Mouse (Mus musculus) ES-E14 (cell line): ENCODE results near the gene Abhd12. TPM values are rescaled to one million over a fixed set of nuclear protein-coding genes. Genes with fewer than 3 reads are reported as not detected.

Experiments used
- DNase-seq: peaks from one replicate; pipeline ENCODE4 v3.0.0-alpha.2; 2013; ENCODE audit warnings: low read depth, low spot score
- H3K27ac ChIP-seq: 2 replicates; pipeline ENCODE4 v1.5.1; 2012; ENCODE audit warnings: low read depth, mild to moderate bottlenecking, low read length, moderate library complexity, mixed read lengths; ENCODE audit not compliant: poor library complexity, insufficient read depth, severe bottlenecking
- H3K36me3 ChIP-seq: 2 replicates; pipeline ENCODE4 v1.6.1; 2012; ENCODE audit warnings: mild to moderate bottlenecking, low read length, moderate library complexity, mixed read lengths; ENCODE audit not compliant: control insufficient read depth, poor library complexity, insufficient read depth, severe bottlenecking
- H3K4me1 ChIP-seq, 2 experiments: fragments of 150-350 bp in 1 of 2; sonication (generic) in 1 of 2; 2 replicates each; pipeline ENCODE4 v1.6.1; 2012; ENCODE audit warnings: low read length in 2 of 2, mild to moderate bottlenecking in 1 of 2, mixed read lengths in 1 of 2; ENCODE audit not compliant: control insufficient read depth in 2 of 2, insufficient read depth in 2 of 2, poor library complexity in 1 of 2
- H3K4me3 ChIP-seq, 2 experiments: fragments of 150-350 bp in 1 of 2; sonication (generic) in 1 of 2; 2 replicates each; pipeline ENCODE4 v1.5.1; 2012; ENCODE audit warnings: low read length in 2 of 2, low read depth in 1 of 2, mild to moderate bottlenecking in 1 of 2, mixed read lengths in 1 of 2; ENCODE audit not compliant: insufficient read depth in 1 of 2, poor library complexity in 1 of 2, severe bottlenecking in 1 of 2
- H3K9ac ChIP-seq: 2 replicates; pipeline ENCODE4 v1.6.1; 2012; ENCODE audit warnings: low read depth, mild to moderate bottlenecking, low read length, mixed read lengths; ENCODE audit not compliant: poor library complexity, insufficient read depth, severe bottlenecking
- H3K9me3 ChIP-seq: fragments of 150-350 bp; sonication (generic); 2 replicates; pipeline ENCODE4 v1.6.1; 2012; ENCODE audit warnings: low read depth, mild to moderate bottlenecking, low read length; ENCODE audit not compliant: control insufficient read depth, insufficient read depth
- CHD2 ChIP-seq: IDR thresholded peaks from 2 replicates; pipeline ENCODE4 v1.6.1; 2014; ENCODE audit warnings: mild to moderate bottlenecking, low read depth, low read length, inconsistent platforms
- HCFC1 ChIP-seq: IDR thresholded peaks from 2 replicates; pipeline ENCODE4 v1.6.1; 2012; ENCODE audit warnings: low read length, inconsistent platforms, borderline replicate concordance; ENCODE audit not compliant: insufficient read depth
- MAFK ChIP-seq: IDR thresholded peaks from 2 replicates; pipeline ENCODE4 v1.6.1; 2014; ENCODE audit warnings: mild to moderate bottlenecking, low read depth, low read length, inconsistent platforms; ENCODE audit not compliant: insufficient read depth
- ZC3H11A ChIP-seq: IDR thresholded peaks from 2 replicates; pipeline ENCODE4 v1.6.1; 2012; ENCODE audit warnings: low read depth, mild to moderate bottlenecking, inconsistent platforms, low read length, borderline replicate concordance
- ZNF384 ChIP-seq: IDR thresholded peaks from 2 replicates; pipeline ENCODE4 v1.6.1; 2012; ENCODE audit warnings: low read depth, low read length, inconsistent platforms
- in situ Hi-C, 2 experiments: fragments of 600-800 bp; cut with MboI; formaldehyde crosslinking; loops; one replicate each; pipeline ENCODE4 v1.15.1; 2025; ENCODE audit warnings: low sequenced_read_pairs in 2 of 2, inconsistent platforms in 1 of 2; ENCODE audit not compliant: unreplicated experiment in 2 of 2
- total RNA-seq: library from RNA; depleted of rRNA; stranded (reverse); fragments of 300-350 nt; gene quantifications from 2 replicates; pipeline ENCODE4 v1.2.3, GENCODE M21; 2012

Abhd12 gene
- total RNA-seq, 1 experiment, result 59.4 TPM

- H3K4me1 ChIP-seq, result 0 out of 4 replicates have a peak, but pooled peaks cover 0 to 2% of the 10 kb centered on the region in 2 experiments
- no peak for DNase-seq
- TF ChIP-seq MAFK, result no peak
- TF ChIP-seq CHD2, result no peak
- no peak for TF ChIP-seq ZC3H11A
- TF ChIP-seq ZNF384, result no peak
- no peak for TF ChIP-seq HCFC1
- H3K27ac ChIP-seq, result no peak overlapping the region
- no peak overlapping the region for H3K4me3 ChIP-seq
- H3K9ac ChIP-seq, result no peak overlapping the region
- no peaks in the 10 kb centered on the region for H3K9me3 ChIP-seq
- H3K36me3 ChIP-seq, result peaks cover 10% of the 10 kb centered on the region; the same call in 1 of the 2 replicates
- in situ Hi-C loops, result no loop called here
These were observed 16.0 kb upstream of the Abhd12 start for GRCm38 (mm10) chr2:150920543-150920942.

GRCm38 (mm10) chr2:150918720-150919119, 14.2 kb upstream of the Abhd12 start:
- DNase-seq, result no peak
- no peak overlapping the region for H3K4me3 ChIP-seq
- H3K27ac ChIP-seq, result no peak overlapping the region
- H3K9ac ChIP-seq, result no peak overlapping the region
- in situ Hi-C loops, result no loop called here
- 0 out of 4 replicates have a peak, but pooled peaks cover 0 to 2% of the 10 kb centered on the region in 2 experiments for H3K4me1 ChIP-seq
- H3K36me3 ChIP-seq, result peaks cover 10% of the 10 kb centered on the region; the same call in 1 of the 2 replicates
- no peaks in the 10 kb centered on the region for H3K9me3 ChIP-seq
- no peak for TF ChIP-seq HCFC1
- TF ChIP-seq CHD2, result no peak
- no peak for TF ChIP-seq ZC3H11A
- no peak for TF ChIP-seq MAFK
- TF ChIP-seq ZNF384, result no peak

GRCm38 (mm10) chr2:150915786-150916185, 11.2 kb upstream of the Abhd12 start:
- H3K4me1 ChIP-seq, result no peaks in the 10 kb centered on the region
- in situ Hi-C loops, result no loop called here
- H3K36me3 ChIP-seq, result peaks cover 4% of the 10 kb centered on the region; the same call in 1 of the 2 replicates
- TF ChIP-seq HCFC1 (no peak), ZNF384 (no peak), MAFK (no peak), CHD2 (no peak), ZC3H11A (no peak)
- no peak overlapping the region for H3K4me3 ChIP-seq
- no peak overlapping the region for H3K27ac ChIP-seq
- H3K9me3 ChIP-seq, result no peaks in the 10 kb centered on the region
- DNase-seq, result no peak
- no peak overlapping the region for H3K9ac ChIP-seq

- no peaks in the 10 kb centered on the region for H3K4me1 ChIP-seq
- H3K27ac ChIP-seq, result no peak overlapping the region
- H3K4me3 ChIP-seq, result no peak overlapping the region
- in situ Hi-C loops, result no loop called here
- no peak overlapping the region for H3K9ac ChIP-seq
- peaks cover 4% of the 10 kb centered on the region; the same call in 1 of the 2 replicates for H3K36me3 ChIP-seq
- DNase-seq, result no peak
- TF ChIP-seq ZC3H11A, result no peak
- TF ChIP-seq ZNF384, result no peak
- no peak for TF ChIP-seq MAFK
- TF ChIP-seq HCFC1, result no peak
- no peak for TF ChIP-seq CHD2
- H3K9me3 ChIP-seq, result no peaks in the 10 kb centered on the region
These were observed 10.4 kb upstream of the Abhd12 start for GRCm38 (mm10) chr2:150914781-150915515.
